Mouse (Mus musculus): ENCODE measurements around the gene Cyld.
"Not testable (repeated sequence)": the region's sequence is repeated elsewhere in the genome, so short reads cannot be mapped to it uniquely, and the experiment has no call there.

Cyld gene

GRCm38 (mm10) chr8:88689151-88689550, 7.7 kb upstream of the Cyld start:
- no peak for DNase-seq (ENCODE audit: low read depth, low spot score)

- DNase-seq (ENCODE audit: low read depth, low spot score): no peak
These were observed 6.9 kb upstream of the Cyld start for GRCm38 (mm10) chr8:88689891-88690290.

GRCm38 (mm10) chr8:88691342-88691948, 5.4 kb upstream of the Cyld start:
- DNase-seq (ENCODE audit: low read depth, low spot score): no peak

GRCm38 (mm10) chr8:88691961-88692360, 4.9 kb upstream of the Cyld start:
- no peak for DNase-seq (ENCODE audit: low read depth, low spot score)

- no peak for DNase-seq (ENCODE audit: low read depth, low spot score)
These were observed 4.0 kb upstream of the Cyld start for GRCm38 (mm10) chr8:88692866-88693265.

GRCm38 (mm10) chr8:88693376-88693775, 3.5 kb upstream of the Cyld start:
- DNase-seq (ENCODE audit: low read depth, low spot score): no peak

- no peak for DNase-seq (ENCODE audit: low read depth, low spot score)
These were observed 2.5 kb upstream of the Cyld start for GRCm38 (mm10) chr8:88694291-88694690.

- DNase-seq (ENCODE audit: low read depth, low spot score): no peak
These were observed 600 bp upstream of the Cyld start for GRCm38 (mm10) chr8:88696228-88696627.

GRCm38 (mm10) chr8:88697642-88698031, 809 bp downstream of the Cyld start:
- DNase-seq (ENCODE audit: low read depth, low spot score): no peak

GRCm38 (mm10) chr8:88698048-88698447, 1.2 kb downstream of the Cyld start:
- no peak for DNase-seq (ENCODE audit: low read depth, low spot score)

GRCm38 (mm10) chr8:88701611-88702010, 4.8 kb downstream of the Cyld start:
- no peak for DNase-seq (ENCODE audit: low read depth, low spot score)

- DNase-seq (ENCODE audit: low read depth, low spot score): no peak
These were observed 6.0 kb downstream of the Cyld start for GRCm38 (mm10) chr8:88702816-88703215.

GRCm38 (mm10) chr8:88723256-88723963, 26.6 kb downstream of the Cyld start:
- no peak for DNase-seq (ENCODE audit: low read depth, low spot score)

GRCm38 (mm10) chr8:88755175-88755791, 58.5 kb downstream of the Cyld start:
- peak; percentile 50 for DNase-seq (ENCODE audit: low read depth, low spot score)

- DNase-seq (ENCODE audit: low read depth, low spot score): no peak
These were observed 65.2 kb downstream of the Cyld start for GRCm38 (mm10) chr8:88761980-88762379.

- no peak for DNase-seq (ENCODE audit: low read depth, low spot score)
These were observed 74.4 kb downstream of the Cyld start for GRCm38 (mm10) chr8:88771241-88771640.

GRCm38 (mm10) chr8:88774593-88775297, 77.9 kb downstream of the Cyld start:
- no peak for DNase-seq (ENCODE audit: low read depth, low spot score)

GRCm38 (mm10) chr8:88775298-88775646, 78.4 kb downstream of the Cyld start:
- DNase-seq (ENCODE audit: low read depth, low spot score): no peak

GRCm38 (mm10) chr8:88780142-88780541, 83.3 kb downstream of the Cyld start:
- DNase-seq (ENCODE audit: low read depth, low spot score): no peak

- DNase-seq (ENCODE audit: low read depth, low spot score): no peak
These were observed 84.5 kb downstream of the Cyld start for GRCm38 (mm10) chr8:88781283-88781682.

GRCm38 (mm10) chr8:88783722-88784121, 86.9 kb downstream of the Cyld start:
- DNase-seq (ENCODE audit: low read depth, low spot score): no peak

GRCm38 (mm10) chr8:88788335-88788734, 91.5 kb downstream of the Cyld start:
- not testable (repeated sequence) for DNase-seq (ENCODE audit: low read depth, low spot score)

All from retina, adult 2 months (tissue).